Mouse (Mus musculus): ENCODE data around the gene Pagr1b. TPM values are rescaled to one million over a fixed set of nuclear protein-coding genes. Genes with fewer than 3 reads are reported as not detected.

The Pagr1b gene
- total RNA-seq, 2 experiments from 2014 or later = not detected

- ATAC-seq (replicated peaks; ENCODE audit: low FRiP score, poor library complexity, severe bottlenecking) = no peak
Observed at GRCm38 (mm10) chr7:127004122-127004875, 12.0 kb downstream of the Pagr1b start.

GRCm38 (mm10) chr7:127003620-127004019, 12.7 kb downstream of the Pagr1b start:
- ATAC-seq (replicated peaks; ENCODE audit: low FRiP score, poor library complexity, severe bottlenecking) = no peak

GRCm38 (mm10) chr7:126999568-126999967, 16.7 kb downstream of the Pagr1b start:
- ATAC-seq (replicated peaks; ENCODE audit: low FRiP score, poor library complexity, severe bottlenecking) = no peak

GRCm38 (mm10) chr7:126996449-126996848, 19.8 kb downstream of the Pagr1b start:
- no peak for ATAC-seq (replicated peaks; ENCODE audit: low FRiP score, poor library complexity, severe bottlenecking)

GRCm38 (mm10) chr7:126988816-126989215, 27.5 kb downstream of the Pagr1b start:
- ATAC-seq (replicated peaks; ENCODE audit: low FRiP score, poor library complexity, severe bottlenecking) = no peak

- ATAC-seq (replicated peaks; ENCODE audit: low FRiP score, poor library complexity, severe bottlenecking) = peak; percentile 67
Observed at GRCm38 (mm10) chr7:126986319-126986718, 30.0 kb downstream of the Pagr1b start.

GRCm38 (mm10) chr7:126984667-126985444, 31.4 kb downstream of the Pagr1b start:
- no peak for ATAC-seq (replicated peaks; ENCODE audit: low FRiP score, poor library complexity, severe bottlenecking)

GRCm38 (mm10) chr7:126983113-126983512, 33.2 kb downstream of the Pagr1b start:
- ATAC-seq (replicated peaks; ENCODE audit: low FRiP score, poor library complexity, severe bottlenecking) = no peak

GRCm38 (mm10) chr7:126982054-126982453, 34.2 kb downstream of the Pagr1b start:
- ATAC-seq (replicated peaks; ENCODE audit: low FRiP score, poor library complexity, severe bottlenecking) = no peak

- no peak for ATAC-seq (replicated peaks; ENCODE audit: low FRiP score, poor library complexity, severe bottlenecking)
Observed at GRCm38 (mm10) chr7:126981601-126982000, 34.7 kb downstream of the Pagr1b start.

GRCm38 (mm10) chr7:126978841-126979240, 37.4 kb downstream of the Pagr1b start:
- ATAC-seq (replicated peaks; ENCODE audit: low FRiP score, poor library complexity, severe bottlenecking) = no peak

GRCm38 (mm10) chr7:126976878-126977459, 39.3 kb downstream of the Pagr1b start:
- ATAC-seq (replicated peaks; ENCODE audit: low FRiP score, poor library complexity, severe bottlenecking) = no peak

GRCm38 (mm10) chr7:126975950-126976866, 40.1 kb downstream of the Pagr1b start, which contains the start of gene Cdiptos:
Cdiptos (minus strand) TSS chr7:126976098.
- ATAC-seq (replicated peaks; ENCODE audit: low FRiP score, poor library complexity, severe bottlenecking) = peak; percentile 93

GRCm38 (mm10) chr7:126975893-126975949, 40.6 kb downstream of the Pagr1b start, which contains the start of gene Cdipt:
Cdipt (plus strand) TSS chr7:126975914.
- no peak for ATAC-seq (replicated peaks; ENCODE audit: low FRiP score, poor library complexity, severe bottlenecking)

- ATAC-seq (replicated peaks; ENCODE audit: low FRiP score, poor library complexity, severe bottlenecking) = no peak
Observed at GRCm38 (mm10) chr7:126975493-126975892, 40.8 kb downstream of the Pagr1b start.

GRCm38 (mm10) chr7:126967361-126967760, 48.9 kb downstream of the Pagr1b start:
- ATAC-seq (replicated peaks; ENCODE audit: low FRiP score, poor library complexity, severe bottlenecking) = no peak

GRCm38 (mm10) chr7:126965568-126965967, 50.7 kb downstream of the Pagr1b start:
- no peak for ATAC-seq (replicated peaks; ENCODE audit: low FRiP score, poor library complexity, severe bottlenecking)

GRCm38 (mm10) chr7:126963548-126964286, 52.6 kb downstream of the Pagr1b start:
- ATAC-seq (replicated peaks; ENCODE audit: low FRiP score, poor library complexity, severe bottlenecking) = no peak

- no peak for ATAC-seq (replicated peaks; ENCODE audit: low FRiP score, poor library complexity, severe bottlenecking)
Observed at GRCm38 (mm10) chr7:126961965-126962364, 54.3 kb downstream of the Pagr1b start.

GRCm38 (mm10) chr7:126961095-126961494, 55.2 kb downstream of the Pagr1b start:
- ATAC-seq (replicated peaks; ENCODE audit: low FRiP score, poor library complexity, severe bottlenecking) = no peak
